Mouse (Mus musculus): ENCODE data around the gene Clec16a.

Gene Clec16a

GRCm38 (mm10) chr16:10788866-10789265 is 243.7 kb downstream of the Clec16a start:
- DNase-seq = no peak

GRCm38 (mm10) chr16:10790702-10791101 is 245.6 kb downstream of the Clec16a start, which contains the start of gene Prm3:
Gene Prm3, minus strand, starts transcription at chr16:10790914.
- no peak for DNase-seq
